Mouse (Mus musculus) gastrocnemius, postnatal 4 days (tissue): ENCODE measurements around the gene Pde4d. TPM values are rescaled to one million over a fixed set of nuclear protein-coding genes. Genes with fewer than 3 reads are reported as not detected.
A peak's percentile ranks its signal among the peaks of the same experiment; 100 is the strongest.

ENCODE experiments used
- DNase-seq, 2 experiments: peaks; one replicate each; pipeline ENCODE4 v3.0.0; 2021 to 2022; ENCODE audit warnings: low spot score in 2 of 2, mixed read lengths in 2 of 2
- total RNA-seq, 2 experiments: library from RNA; stranded (reverse); gene quantifications; 2 replicates each; pipeline ENCODE4 v1.2.3; 2021

Pde4d gene
- total RNA-seq, 2 experiments from 2014 or later = 67.3 to 73.3 TPM

GRCm38 (mm10) chr13:109548771-109549555 lies 1099.2 kb downstream of the Pde4d start:
- no peak for DNase-seq

DNA sequence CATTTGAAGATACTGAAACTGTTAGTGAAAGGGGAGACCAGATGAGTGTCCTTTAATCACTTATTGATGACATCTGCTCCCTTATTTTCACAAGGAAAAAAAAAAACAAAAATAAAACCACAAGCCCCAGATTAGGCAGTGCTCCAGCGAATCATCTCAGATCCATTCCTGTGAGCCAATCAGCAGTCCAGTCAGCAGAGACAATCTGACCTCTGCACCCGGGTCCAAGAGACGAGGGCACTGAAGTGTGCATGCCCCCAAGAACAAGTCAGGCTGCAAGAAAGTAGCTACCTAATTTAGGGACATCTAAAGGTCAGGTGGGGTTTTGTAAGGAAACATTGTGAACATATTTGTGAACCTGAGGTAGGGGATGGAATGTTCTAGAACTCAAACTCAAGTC lies 1102.1 kb downstream of the Pde4d start:
- no peak for DNase-seq

DNA sequence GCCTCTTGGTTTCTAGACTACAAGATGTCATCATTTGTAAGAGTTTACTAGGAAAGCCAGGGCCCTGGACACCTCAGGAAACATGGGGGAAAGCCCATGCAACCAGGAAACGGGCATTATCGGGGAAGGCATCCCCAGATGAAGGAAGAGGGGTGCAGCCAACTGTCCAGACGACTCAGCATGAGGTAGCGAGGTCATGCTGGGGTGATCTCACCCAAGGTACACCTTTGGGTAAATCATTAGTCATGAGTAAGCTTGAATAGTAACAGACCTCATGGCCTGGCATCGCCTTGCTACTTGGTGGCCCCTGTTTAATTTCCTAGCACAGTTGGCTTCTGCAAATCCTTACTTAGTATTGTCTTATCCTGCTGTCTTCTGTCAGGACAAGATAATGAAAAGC lies 1105.8 kb downstream of the Pde4d start:
- no peak for DNase-seq

GRCm38 (mm10) chr13:109556853-109557252 lies 1107.1 kb downstream of the Pde4d start:
- no peak for DNase-seq

DNA sequence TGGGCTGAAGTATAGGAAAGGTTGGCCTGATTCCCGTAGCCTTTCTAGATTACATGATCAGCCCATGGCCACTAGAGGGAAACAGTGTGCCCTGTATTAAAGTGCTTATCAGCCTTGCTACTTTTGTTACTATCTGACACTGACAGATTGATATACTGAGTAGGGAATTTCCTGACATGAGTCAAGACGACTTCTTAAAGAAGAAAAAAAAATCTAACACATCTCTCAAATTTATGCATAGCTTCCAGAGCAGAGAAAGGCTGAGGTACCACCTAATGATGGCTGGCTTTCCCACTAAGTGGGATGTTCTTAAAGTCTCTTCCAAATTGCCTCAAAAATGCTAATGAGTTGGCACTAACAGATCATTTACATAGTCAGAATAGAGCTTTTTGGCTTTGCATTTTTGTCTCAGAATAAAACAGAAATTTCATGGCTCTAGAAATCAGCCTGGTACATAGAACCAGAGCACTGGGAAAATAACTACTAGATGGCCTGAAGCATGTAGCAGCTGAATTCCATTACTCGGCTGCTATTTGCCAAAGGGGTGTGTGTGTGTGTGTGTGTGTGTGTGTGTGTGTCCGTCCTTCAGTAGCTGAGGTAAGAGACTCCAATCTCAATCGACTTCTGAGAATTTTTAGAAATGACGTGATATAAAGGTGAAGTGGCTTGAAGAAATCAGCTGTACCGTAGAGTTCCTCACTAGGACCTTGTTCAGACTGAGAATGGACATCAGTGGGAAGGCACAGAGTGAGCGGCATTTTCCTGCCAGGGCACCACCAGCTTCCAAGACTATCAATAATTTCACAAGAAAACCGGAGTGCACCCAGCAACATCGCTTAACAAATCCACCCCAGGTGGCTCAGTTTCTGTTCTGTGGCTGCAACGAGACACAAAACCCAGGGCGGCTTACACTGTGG lies 1108.9 kb downstream of the Pde4d start:
- DNase-seq = peak in 1 of 2 experiments; percentile 22

DNA sequence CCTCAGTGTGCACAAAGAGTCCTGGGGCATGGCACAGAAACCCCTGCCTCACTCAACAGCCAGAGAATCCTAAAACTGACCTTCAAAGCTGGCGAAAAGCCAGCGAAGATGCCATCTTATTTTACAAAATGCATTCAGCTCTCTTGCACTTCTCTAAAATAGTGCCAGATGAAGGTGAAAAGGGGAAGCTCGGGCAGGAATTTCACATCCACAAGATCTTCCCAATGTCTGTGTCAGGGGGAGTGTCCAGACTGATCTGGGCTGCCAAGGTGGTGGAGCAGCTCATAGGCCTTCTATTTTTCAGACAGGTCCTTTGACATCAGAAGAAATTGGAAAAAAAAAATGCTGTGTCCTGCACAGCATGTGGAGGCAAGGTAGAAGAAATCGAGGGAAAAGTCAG lies 1110.5 kb downstream of the Pde4d start:
- no peak for DNase-seq

DNA sequence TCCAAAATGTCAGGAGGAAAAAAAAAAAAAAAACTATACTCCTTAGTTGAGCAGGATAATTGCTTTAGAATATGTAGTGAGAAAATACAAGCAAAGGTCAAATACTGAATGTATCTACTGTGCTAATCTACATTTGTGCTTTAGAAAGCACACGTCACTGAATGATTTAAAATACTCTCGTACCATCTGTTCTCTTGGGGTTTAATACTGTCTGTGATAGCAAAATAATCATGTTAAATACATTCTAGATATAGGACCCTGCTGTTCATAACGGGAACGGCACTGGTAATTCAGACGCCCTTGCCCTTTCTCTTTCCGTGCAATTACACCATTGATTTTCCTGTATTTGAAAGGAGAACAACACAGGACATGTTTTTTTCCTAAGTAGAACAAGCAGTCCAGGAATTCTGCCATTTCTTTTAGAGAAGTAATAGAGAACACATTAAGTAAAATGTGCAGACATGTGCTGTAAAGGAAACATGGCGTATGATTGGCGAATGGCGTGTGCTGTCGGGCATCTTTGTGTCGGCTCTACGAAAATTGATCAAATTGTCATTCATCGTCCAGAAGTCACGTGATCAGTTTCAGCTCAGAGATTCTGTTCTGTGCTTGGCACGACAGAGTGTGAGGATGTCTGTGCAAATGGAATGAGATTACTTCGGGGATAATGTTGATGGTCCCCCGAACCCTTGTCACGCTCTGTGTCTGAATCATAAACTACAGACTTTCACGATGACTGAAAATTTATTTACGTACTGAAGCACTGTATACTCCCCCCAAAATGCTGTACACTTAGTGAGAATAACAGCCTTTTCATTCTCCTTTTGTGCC lies 1119.1 kb downstream of the Pde4d start:
- DNase-seq = no peak

- no peak for DNase-seq
Measured at GRCm38 (mm10) chr13:109569491-109569890, 1119.7 kb downstream of the Pde4d start.

DNA sequence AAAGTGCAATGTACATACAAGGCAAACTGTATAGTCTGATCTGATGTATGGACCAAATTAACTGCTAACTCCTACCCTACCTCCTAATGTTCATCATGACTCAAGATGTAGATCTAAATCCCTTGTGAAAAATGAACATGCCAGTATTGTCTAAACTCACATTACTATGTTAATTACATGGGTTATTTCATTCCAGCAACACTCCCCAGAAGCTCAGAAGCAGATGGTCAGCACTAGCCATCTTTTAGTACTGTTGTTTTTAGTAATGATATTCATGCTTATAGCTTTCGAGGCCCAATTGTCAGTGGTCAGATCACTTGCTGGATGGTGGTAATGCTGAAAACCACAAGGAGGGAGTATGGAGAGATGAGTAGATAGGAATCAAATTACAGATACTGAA lies 1127.0 kb downstream of the Pde4d start:
- no peak for DNase-seq

DNA sequence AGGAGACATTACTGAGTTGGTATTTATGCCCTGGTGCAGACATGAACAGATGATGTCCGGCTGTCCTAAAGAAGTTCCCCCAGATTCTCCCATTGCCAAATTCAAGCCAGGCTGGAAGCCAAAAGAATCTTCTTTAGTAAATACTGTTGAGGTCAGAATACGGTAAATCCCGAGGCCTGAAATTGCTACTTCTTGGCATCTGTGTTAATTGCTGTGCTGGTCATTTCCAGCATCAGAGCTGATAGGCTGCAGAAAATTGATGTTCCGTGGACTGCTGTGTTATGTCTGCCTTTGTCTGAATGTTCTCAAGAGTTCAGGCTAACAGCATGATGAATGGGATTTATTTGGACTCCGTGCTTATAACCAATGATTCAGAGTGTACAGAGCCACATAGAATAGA lies 1127.7 kb downstream of the Pde4d start:
- no peak for DNase-seq

DNA sequence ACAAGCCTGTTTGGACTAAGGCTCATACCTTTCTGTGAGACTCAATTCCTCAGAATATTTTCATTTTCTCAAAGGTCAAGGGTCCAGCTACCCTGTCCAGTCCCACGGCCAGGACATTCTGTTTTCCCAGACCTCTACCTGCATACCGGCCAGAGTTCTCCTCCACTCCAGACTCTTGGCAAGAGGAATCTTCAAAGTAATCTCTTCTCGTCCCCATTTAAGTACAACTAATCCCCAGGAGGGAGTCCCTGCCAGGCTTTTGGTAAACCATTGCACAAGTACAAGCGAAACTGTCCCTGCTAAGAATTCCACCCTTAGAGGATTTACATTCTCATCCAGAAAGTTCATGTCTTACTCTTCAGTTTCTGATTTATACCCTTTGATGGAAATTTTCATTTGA lies 1128.2 kb downstream of the Pde4d start:
- no peak for DNase-seq

DNA sequence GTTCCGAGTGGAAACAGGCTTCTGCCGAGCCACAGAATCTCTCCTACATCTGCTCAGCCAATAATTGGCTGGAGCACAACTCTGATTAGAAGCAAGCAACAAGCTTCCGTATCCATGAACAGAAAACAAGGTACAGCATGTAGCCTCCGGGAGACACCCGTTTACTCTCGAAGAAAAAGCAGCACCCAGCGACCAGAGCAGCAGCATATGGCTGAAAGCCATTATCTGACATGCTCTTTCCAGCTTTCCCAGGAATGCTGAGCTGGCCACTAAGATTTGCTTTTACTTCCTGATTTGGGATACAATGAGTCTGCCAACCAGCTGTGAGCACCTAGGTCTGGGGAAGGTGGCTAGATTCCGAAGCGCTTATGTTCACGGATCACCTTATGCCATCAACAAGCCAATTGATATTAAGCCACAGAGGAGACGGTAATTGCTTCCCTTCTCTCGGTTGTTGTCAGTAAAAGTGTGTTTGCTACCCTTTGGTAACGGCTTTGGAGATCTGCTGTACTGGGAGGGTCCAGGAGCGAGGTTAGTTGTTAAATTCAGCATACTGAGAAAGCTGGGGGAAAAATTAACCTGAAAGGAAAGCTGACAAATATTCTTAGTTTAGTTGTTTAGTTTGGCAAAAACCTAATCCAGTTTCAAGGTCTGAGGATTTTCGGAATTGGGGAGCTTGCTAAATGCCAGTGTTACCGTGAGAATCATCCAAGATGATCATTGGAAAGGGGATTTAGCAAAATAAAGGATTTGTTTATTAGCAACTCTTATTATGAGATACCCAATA lies 1131.7 kb downstream of the Pde4d start:
- no peak for DNase-seq

DNA sequence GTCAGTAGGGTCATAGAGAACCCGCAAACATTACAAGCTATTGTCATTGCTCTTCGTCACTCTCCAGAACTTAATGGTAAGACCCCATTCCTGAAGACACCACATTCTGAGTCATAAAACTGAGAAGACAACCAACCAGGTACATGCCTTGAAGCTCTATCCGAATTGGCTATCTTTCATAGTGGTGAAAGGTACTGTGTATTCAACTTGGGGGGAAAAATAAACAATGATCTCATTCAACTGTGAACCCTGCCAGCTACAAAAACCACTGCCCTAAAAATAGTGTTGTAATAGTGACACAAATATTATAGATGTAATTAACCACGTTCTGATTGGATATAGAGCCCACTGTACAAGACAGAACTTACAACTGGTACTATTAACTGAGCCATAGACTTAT lies 1140.3 kb downstream of the Pde4d start:
- no peak for DNase-seq

DNA sequence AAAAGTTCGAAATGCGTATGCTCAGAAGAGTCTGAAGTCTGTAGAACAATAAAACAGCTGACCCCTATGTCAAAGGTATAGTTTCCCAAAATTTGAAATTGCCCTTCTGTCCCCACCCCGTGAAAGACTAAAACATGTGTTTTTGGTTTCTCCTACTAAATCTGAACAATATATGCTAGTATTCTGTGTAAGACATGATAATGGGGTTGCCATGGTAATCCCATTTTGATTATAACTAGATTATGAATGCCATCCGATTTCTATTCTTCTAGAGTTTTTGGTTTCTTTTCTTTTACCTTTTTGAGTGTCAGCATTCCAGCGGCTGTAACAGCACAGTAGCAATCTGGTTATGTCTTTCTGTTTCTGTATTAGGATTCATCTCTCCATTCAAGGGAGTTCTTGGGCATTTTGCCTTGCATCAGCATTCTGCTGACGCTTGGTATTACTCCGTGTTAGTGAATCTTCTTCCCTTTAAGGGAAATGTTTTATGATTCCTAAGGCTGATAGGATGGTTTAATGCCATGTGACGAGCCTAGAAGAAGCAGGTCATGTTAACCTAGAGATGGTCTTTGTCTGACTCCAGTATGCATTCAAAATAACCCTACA lies 1142.5 kb downstream of the Pde4d start:
- no peak for DNase-seq

DNA sequence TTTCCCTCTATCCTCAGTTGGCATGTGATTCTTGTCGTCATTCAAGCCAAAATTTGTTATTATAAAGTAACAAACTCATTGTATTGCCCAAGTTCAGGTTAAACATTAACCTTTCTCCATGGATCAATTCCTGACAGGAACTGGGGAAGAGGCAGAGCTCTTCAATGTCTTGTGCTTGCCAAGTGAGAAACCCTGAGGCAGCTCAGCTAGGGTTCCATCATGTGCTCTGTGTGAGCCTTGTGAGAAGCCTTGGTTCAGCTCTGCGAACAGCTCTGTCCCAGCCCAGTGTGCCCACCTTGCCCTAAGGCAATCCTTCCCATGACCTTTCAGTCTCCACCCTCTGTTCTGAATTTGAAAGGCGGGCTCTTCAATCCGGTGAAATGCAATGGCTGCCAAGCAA lies 1150.0 kb downstream of the Pde4d start:
- DNase-seq = no peak

DNA sequence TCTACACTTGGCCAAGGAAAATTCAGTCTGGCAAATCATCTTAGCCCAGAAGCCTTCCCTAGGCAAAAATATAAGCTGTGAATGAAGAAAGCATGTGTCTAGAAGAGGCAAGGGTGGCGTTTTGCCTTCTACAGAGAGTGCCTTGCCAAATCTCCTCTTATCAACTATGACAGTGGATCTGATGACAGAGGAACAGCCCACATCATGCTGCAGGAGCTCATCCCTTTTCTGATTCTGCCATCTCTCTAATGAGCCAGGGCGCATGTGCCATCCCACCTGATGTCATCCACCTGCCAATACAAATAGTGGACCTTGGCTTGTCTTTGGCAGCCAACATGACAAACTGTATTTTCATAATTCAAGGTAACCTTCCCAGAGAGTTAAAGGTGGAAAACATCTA lies 1154.3 kb downstream of the Pde4d start:
- DNase-seq = no peak

DNA sequence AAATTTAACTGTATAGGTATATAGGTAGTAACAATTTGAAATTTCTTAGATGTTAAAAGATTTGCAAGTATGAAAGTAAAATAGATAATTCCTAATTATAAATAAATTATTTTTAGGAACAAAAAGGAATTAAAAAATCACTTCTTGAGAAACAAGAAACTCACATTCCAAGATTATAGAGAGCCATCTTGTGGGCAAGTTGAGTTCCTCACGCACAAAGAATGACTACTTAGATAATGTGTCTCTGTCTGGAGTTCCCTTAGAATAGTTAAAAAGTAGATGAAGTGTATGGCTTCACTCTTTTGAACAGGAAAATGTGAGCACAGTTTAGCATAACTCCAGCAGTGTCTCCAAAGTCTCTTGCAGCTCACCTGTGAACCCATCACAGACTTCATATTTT lies 1155.4 kb downstream of the Pde4d start:
- no peak for DNase-seq

DNA sequence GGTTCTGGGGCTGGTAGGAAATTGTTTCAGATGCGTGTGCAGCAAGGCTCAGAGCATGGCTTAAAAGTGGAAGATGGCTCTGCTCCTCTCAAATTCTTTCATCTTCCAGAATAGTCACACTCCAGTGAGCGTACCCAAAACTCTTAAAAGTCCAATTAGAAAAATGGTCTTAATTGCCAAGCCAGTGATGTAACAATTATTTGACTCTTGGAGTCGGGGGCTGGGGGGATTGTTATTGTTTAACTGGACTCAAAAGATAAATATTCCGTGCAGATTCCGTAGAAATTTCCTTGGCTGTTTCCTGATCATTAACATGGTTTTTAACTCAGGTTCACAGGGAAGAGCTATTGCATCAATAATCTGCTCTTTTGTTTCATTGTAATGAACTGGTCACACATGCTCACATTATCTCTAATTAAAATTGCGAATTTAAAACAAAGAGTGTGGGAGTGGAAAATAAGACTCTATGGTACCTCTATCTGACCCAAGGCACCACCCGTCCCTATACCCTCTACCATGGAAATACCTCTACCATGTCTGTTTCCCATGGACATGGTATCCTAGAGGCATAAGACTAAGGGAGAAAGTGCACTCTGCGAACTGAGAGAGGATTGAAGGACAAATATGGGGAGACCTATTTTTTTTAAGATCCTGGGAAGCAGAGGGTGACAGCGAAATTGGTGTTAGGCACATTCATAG lies 1159.5 kb downstream of the Pde4d start:
- DNase-seq = no peak

DNA sequence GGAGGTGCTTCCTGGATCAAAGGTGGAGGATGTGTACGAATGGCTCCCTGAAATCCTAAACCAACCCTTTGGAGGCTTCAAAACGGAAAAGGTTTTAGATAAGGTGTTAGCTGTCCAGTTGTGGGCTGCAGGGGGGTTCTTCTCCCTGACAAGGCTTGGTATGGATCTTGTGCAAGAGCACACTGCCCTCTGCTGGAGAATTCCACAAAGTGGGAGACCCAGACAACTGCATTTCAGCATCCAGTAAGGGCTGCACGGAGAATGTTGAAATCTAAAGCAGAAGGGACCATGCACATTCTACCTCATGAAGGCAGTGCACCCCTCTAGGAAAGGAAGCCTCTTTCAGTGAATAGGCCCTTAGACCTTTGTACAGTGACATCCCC lies 1160.0 kb downstream of the Pde4d start:
- DNase-seq = peak in 1 of 2 experiments; percentile 40

GRCm38 (mm10) chr13:109610772-109611171 lies 1161.0 kb downstream of the Pde4d start:
- DNase-seq = no peak
